Mouse (Mus musculus) limb, embryonic 10.5 days (tissue): ENCODE results near the gene Otud3. TPM values are rescaled to one million over a fixed set of nuclear protein-coding genes. Genes with fewer than 3 reads are reported as not detected.
"Not testable (repeated sequence)": the region's sequence is repeated elsewhere in the genome, so short reads cannot be mapped to it uniquely, and the experiment has no call there.

Experiments
- DNase-seq: peaks from one replicate; pipeline ENCODE4 v3.0.0-alpha.2; 2017; ENCODE audit warnings: low spot score
- H3K27ac ChIP-seq: fragments of 300-500 bp; sonication (generic); 2 replicates; pipeline ENCODE4 v1.5.1; 2016; ENCODE audit warnings: mild to moderate bottlenecking
- H3K27me3 ChIP-seq: fragments of 300-500 bp; sonication (generic); 2 replicates; pipeline ENCODE4 v1.6.1; 2016; ENCODE audit warnings: low read depth, mild to moderate bottlenecking; ENCODE audit not compliant: poor library complexity, severe bottlenecking
- H3K36me3 ChIP-seq: fragments of 300-500 bp; sonication (generic); 2 replicates; pipeline ENCODE4 v1.6.1; 2016; ENCODE audit warnings: mild to moderate bottlenecking, moderate library complexity
- H3K4me1 ChIP-seq: fragments of 300-500 bp; sonication (generic); 2 replicates; pipeline ENCODE4 v1.6.1; 2016
- H3K4me3 ChIP-seq: fragments of 300-500 bp; sonication (generic); 2 replicates; pipeline ENCODE4 v1.5.1; 2016; ENCODE audit warnings: mild to moderate bottlenecking, moderate library complexity
- H3K9me3 ChIP-seq: fragments of 300-500 bp; sonication (generic); replicated peaks from 2 replicates; pipeline ENCODE4 v1.6.1; 2016; ENCODE audit warnings: mild to moderate bottlenecking
- WGBS: fragments of 180-500 bp; shearing (Covaris S2); methylation state at CpG from one replicate; pipeline ENCODE4 v1.1.7; 2016; 5-methylcytosine and 5-hydroxymethylcytosine counted together
- polyA plus RNA-seq: library from polyadenylated mRNA; unstranded; fragments of >200 nt; fragmentation: Nextera tagmentation; extraction: Ambion mirVana; gene quantifications from 2 replicates; pipeline ENCODE4 v1.2.1, GENCODE M21; 2016

Gene Otud3
- polyA plus RNA-seq, 1 experiment from 2014 or later = 3.8 TPM

DNA sequence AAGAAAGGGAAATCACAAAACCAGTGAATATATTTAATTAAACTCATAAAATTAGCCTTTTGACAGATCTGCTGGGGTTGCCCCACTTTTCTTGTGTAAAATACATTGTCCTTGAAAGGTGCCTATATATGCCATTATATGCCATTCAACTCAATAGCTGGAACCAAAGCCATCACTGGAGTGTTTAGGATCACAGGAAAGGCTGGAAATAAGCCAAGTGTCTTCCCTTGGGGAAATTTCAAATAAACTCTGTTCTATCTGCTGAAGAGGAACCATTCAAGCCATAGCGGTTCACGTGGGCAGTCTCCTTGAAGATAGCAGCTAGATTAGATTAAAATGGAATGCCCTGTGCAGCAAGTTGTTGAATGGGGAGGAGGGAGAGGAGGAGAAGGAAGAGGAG is 11.8 kb upstream of the Otud3 start:
- no peaks in the 10 kb centered on the region for H3K9me3 ChIP-seq
- WGBS = 80% methylated on average over 2 of the region's 2 CpGs
- DNase-seq = no peak

DNA sequence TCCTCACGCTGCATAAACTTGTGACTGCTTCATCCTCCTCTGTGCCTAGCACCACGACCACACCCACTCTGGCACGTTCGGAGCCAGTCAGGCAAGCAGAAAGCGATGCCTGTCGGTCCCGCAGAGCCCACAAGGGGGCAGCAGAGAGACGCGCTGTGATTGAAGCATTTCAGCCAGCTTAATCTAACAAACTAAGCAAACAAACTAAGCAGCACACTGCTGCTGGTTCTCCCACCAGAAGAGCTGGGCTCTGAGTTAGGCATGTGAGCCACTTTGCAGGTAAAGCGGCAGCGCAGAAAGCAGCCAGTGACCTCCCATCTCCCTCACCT is 8.3 kb upstream of the Otud3 start:
- 5% methylated on average over 11 of the region's 11 CpGs for WGBS
- Histone ChIP-seq H3K9me3 (no peaks in the 10 kb centered on the region), H3K4me1 (peaks cover 7% of the 10 kb centered on the region), H3K27me3 (0 out of 2 replicates have a peak, but pooled peaks cover 6% of the 10 kb centered on the region), H3K27ac (no peak overlapping the region), H3K36me3 (no peaks in the 10 kb centered on the region), H3K4me3 (peak overlapping the region; percentile 37)
- DNase-seq = peak; percentile 98

More for the DNA sequence above, 11.8 kb upstream of the Otud3 start:
- 0 out of 2 replicates have a peak, but pooled peaks cover 6% of the 10 kb centered on the region for H3K27me3 ChIP-seq
- H3K27ac ChIP-seq = no peak overlapping the region
- H3K4me1 ChIP-seq = peaks cover 7% of the 10 kb centered on the region
- no peaks in the 10 kb centered on the region for H3K36me3 ChIP-seq
- no peak overlapping the region for H3K4me3 ChIP-seq

DNA sequence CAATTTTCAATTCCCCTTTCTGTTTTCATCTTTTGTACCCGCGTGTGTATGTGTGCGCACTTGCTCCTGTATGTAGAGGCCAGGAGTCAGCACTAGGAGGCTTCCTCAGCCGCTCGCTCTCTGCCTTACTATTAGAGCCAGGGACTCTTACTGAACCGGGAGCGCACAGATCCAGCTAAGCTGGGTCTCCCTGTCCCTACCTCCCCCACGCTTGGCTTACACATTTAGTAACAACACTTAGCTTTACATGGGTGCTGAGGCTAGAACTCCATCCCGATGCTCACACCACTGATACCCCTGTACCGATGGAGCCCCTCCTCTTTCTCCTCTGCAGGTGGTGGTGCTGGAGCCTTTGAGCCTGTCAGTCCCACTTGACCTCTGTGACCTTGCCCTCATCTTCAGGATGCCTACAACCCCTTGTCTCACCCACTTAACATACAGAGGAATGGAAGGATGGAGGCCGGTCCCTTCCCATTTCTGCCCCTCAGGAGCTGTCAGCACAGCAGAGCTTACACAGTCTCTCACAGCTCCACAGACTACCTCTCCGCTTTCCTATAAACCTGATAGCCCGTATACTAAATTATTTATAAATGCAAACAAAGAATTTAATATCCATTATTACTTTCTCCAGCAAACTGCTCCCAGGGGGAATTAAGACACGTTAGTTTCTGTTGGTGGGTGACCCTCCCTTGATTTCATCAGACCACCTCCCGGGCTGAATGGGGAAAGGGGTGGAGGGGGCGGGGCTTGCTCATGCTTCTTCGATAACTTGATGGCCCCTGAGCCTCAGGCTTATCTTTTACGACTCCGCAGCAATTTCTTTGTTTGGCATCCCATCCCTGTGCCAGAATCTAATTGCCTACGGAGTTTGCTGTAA is 7.7 kb upstream of the Otud3 start:
- Histone ChIP-seq H3K9me3 (no peaks in the 10 kb centered on the region), H3K27ac (no peak overlapping the region), H3K36me3 (no peaks in the 10 kb centered on the region), H3K4me1 (peaks cover 7% of the 10 kb centered on the region), H3K4me3 (peak overlapping the region; percentile 37), H3K27me3 (0 out of 2 replicates have a peak, but pooled peaks cover 6% of the 10 kb centered on the region)
- WGBS = 41% methylated on average over 20 of the region's 20 CpGs
- DNase-seq = no peak

DNA sequence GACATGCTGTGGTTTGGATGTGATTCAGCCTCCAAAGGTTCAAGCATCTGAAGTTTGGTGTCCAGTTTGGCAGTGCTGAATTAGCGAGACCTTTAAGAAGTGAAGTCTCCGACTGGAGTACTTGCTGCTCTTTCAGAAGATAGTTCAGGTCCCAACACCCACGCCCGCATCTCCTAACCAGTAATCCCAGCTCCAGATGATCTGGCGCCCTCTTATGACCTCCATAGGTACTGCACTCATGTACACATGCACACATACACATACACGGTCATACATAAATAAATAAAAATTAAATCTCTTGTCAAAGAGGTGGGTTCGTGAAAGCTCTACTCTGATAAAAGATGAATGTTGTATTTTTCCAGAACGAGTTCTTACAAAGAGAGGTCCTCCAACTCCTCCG is 3.5 kb upstream of the Otud3 start:
- WGBS = 86% methylated on average over 9 of the region's 9 CpGs
- no peaks in the 10 kb centered on the region for H3K36me3 ChIP-seq
- peaks cover 17% of the 10 kb centered on the region for H3K4me1 ChIP-seq
- H3K27me3 ChIP-seq = 0 out of 2 replicates have a peak, but pooled peaks cover 6% of the 10 kb centered on the region
- no peak overlapping the region for H3K4me3 ChIP-seq
- H3K9me3 ChIP-seq = no peaks in the 10 kb centered on the region
- no peak overlapping the region for H3K27ac ChIP-seq
- no peak for DNase-seq

DNA sequence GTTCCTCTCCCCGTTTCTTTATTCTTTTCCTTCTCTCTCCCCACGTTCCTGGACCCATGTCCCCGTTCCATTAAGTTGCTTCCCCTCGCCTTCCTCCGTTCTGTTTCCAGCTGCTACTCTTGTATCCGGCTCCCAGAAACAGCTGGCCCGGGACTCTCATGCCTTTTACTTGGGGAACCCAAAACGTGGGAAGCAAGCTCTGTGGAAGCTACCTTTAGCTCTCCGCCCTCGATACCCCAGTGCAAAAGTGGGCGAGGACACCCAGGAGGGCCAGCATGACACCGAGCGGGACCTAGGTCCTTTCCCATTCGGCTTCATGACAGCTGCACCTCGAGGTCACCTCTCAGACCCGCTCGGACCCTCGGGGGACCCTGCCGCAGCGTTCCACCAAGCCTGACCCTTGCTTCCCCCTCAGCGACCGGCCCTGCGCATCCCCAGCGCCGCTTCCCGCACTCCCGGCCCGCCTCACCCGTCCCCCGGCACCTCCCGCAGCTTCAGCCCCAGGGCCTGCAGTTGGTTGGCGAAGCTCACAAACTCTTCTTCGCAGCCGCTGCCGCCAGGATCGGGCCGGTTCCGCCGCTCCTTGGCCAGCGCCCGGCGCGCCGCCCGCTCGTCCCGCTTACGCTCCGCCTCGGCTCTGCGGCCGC is 481 bp downstream of the Otud3 start:
- H3K27me3 ChIP-seq = no peaks in the 10 kb centered on the region
- 4% methylated on average over 52 of the region's 52 CpGs for WGBS
- peak overlapping the region; percentile 86 for H3K4me3 ChIP-seq
- H3K4me1 ChIP-seq = peaks cover 13% of the 10 kb centered on the region
- peaks cover 23% of the 10 kb centered on the region for H3K36me3 ChIP-seq
- DNase-seq = peak; percentile 61
- no peaks in the 10 kb centered on the region for H3K9me3 ChIP-seq
- peak overlapping the region; percentile 84 for H3K27ac ChIP-seq

DNA sequence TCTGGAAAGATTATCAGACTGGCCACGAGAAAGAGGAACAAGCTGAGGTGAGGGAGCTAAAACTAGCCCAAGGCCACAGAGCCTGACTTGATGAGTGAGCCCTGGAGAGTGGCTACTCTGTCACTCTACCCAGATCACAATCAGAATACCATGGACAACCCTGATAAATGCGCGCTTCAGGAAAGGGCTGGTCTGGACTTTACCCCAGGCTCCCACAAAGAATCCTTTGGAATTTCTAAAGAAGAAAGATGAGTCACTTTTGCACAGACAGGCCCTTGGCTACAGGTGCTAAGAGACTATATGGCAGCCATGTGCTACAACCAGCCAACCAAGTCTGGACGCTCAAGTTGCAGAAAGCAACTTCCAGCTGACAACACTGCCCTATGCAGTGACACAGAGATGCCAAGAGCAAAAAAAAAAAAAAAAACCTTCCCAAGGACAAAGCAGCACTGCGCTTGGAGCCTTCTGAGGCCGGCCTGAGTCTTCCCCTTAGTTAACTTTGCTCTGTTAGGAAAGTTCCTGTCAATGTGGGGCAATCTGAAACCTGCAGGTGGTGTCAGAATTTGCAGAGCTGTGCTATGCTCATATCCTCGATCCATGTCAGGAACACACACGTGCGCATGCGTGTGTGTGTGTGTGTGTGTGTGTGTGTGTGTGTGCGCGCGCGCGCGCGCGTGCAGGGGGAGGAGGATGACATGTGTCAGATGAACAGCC is 8.0 kb downstream of the Otud3 start:
- Histone ChIP-seq H3K27ac (no peak overlapping the region), H3K4me3 (no peak overlapping the region), H3K9me3 (no peaks in the 10 kb centered on the region), H3K36me3 (peaks cover 92% of the 10 kb centered on the region), H3K27me3 (no peaks in the 10 kb centered on the region), H3K4me1 (0 out of 2 replicates have a peak, but pooled peaks cover 1% of the 10 kb centered on the region)
- no peak for DNase-seq
- 95% methylated on average over 18 of the region's 18 CpGs for WGBS

DNA sequence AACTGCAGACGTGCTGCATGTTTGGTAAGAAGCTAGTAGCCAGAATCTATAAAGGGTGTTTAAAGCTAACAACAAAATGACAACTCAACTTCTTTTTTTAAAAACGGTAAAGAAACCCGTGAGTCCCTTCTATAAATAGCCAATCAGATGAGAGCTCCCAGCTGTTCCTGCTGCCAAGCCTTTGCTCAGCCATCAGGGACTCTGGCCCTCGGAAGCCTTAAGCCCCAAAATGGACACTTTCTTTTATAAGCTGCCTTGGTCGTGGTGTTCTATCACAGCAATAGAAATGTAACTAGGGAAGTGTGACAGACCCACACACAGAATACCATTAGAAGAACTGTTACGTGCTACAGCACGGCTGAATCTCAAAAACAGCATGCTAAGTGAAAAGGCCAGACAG is 14.4 kb downstream of the Otud3 start:
- no peak overlapping the region for H3K4me3 ChIP-seq
- peaks cover 96% of the 10 kb centered on the region for H3K36me3 ChIP-seq
- H3K4me1 ChIP-seq = 0 out of 2 replicates have a peak, but pooled peaks cover 3% of the 10 kb centered on the region
- no peak for DNase-seq
- no peaks in the 10 kb centered on the region for H3K9me3 ChIP-seq
- 90% methylated on average over 7 of the region's 7 CpGs for WGBS
- no peak overlapping the region for H3K27ac ChIP-seq
- H3K27me3 ChIP-seq = no peaks in the 10 kb centered on the region

DNA sequence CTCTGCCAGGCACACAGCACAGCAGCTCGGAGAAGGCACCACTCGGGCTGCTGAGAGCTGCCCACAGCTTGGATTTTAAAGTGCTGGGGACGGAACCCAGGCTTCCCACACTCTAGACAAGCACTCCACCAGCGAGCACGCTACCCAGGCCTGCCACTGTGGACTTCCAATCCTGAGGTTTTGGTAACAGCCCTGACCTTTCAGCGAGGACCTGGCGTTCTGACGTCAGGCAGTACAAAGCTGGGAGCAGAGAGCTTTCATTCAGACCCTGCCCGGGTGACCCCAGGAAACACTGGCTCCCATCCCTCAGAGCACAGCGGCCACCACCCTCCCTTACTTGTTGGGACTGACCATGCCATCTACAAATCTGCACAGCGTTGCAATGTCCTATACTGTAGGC is 20.0 kb downstream of the Otud3 start:
- DNase-seq, H3K27me3 ChIP-seq, H3K9me3 ChIP-seq, H3K4me3 ChIP-seq, H3K27ac ChIP-seq: not testable (repeated sequence)
- 92% methylated on average over 11 of the region's 11 CpGs for WGBS
- H3K4me1 ChIP-seq = peaks cover 15% of the 10 kb centered on the region
- peaks cover 74% of the 10 kb centered on the region for H3K36me3 ChIP-seq

DNA sequence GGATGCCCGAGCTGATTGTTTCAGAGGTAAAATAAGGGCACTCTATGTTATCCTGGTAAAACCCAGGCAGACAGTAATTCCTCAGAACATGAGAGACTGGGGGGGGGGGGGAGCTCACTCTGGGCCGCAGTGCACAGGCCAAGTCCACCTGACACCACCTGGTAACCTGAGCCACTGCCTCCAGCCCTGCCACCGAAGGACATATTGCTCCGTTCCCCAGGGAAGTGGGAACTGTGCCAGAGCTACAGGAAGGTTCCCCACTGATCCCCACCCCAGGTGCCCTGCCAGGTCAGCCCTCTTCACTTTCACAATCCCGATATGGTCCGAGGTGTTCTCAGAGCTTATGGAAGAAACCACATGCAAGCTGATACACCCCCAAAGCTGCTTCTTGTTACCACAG is 21.1 kb downstream of the Otud3 start:
- Histone ChIP-seq H3K4me1 (peaks cover 15% of the 10 kb centered on the region), H3K36me3 (peaks cover 63% of the 10 kb centered on the region), H3K27me3 (no peaks in the 10 kb centered on the region), H3K27ac (0 out of 2 replicates have a peak overlapping the region, but pooled peaks have one; percentile 36), H3K9me3 (no peaks in the 10 kb centered on the region), H3K4me3 (no peak overlapping the region)
- no peak for DNase-seq
- WGBS = 80% methylated on average over 6 of the region's 6 CpGs

DNA sequence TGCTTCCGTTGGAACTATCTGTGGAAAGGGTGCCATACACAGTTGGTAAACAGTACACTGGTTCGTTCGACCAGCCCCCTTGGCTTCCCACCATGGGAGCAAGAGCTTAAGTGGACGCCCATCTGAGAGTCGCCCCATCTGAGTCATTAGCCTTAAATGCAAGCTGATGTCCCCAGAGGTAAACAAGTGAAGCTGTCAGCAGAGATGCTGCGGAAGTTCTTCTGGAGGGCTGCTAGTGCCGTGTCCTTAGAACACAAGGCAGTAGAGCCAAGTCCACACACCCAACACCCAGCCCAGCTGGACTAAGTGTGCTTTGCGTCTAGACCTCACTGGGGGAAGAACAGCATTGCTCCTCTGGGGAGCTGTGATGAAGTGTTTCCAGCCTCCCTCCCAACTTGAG is 24.1 kb downstream of the Otud3 start:
- no peak overlapping the region for H3K4me3 ChIP-seq
- H3K27ac ChIP-seq = no peak overlapping the region
- H3K27me3 ChIP-seq = no peaks in the 10 kb centered on the region
- H3K4me1 ChIP-seq = peaks cover 15% of the 10 kb centered on the region
- 76% methylated on average over 8 of the region's 8 CpGs for WGBS
- H3K9me3 ChIP-seq = no peaks in the 10 kb centered on the region
- DNase-seq = no peak
- peaks cover 34% of the 10 kb centered on the region for H3K36me3 ChIP-seq

DNA sequence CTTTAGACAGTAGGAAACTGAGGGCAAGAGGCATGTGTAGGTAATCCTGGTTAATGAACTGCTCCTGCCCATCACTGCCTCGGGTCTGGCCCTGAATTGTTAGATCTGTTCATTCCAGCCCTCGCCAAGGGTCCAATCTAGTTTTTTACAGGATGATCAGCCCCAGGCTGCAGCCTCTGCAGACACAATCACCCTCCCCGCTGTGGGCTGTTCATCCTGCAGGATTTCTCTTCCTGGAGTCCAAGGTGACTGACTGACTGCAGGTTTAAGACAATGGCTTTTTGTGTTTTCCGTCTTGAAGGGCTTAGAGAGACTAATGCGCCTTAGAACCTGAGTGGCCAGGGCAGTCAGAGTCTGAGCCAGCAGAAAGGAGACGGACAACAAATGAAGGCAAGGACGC is 24.6 kb downstream of the Otud3 start:
- WGBS = 78% methylated on average over 7 of the region's 7 CpGs
- no peak for DNase-seq
- peaks cover 15% of the 10 kb centered on the region for H3K4me1 ChIP-seq
- H3K9me3 ChIP-seq = no peaks in the 10 kb centered on the region
- no peak overlapping the region for H3K27ac ChIP-seq
- H3K27me3 ChIP-seq = no peaks in the 10 kb centered on the region
- peaks cover 29% of the 10 kb centered on the region for H3K36me3 ChIP-seq
- H3K4me3 ChIP-seq = no peak overlapping the region

DNA sequence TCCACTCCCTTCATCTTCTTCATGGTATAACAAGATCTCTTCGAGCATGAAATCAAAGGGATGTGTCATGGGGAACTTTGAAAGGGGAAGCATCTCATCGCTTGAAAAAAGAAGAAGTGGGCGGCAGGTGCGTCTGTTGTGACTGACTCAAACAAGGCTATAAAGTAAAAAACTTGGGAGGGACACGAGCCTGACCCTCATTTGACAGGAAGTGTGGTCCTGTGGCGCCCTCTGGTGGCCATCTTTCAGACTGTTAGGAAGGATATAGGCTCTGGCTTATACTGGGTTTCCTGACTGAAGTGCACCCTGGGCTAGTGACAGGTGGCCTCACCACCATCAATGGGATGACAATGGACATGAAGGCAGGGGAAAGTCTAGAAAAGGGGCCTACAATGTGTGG is 29.5 kb downstream of the Otud3 start:
- peaks cover 18% of the 10 kb centered on the region for H3K27me3 ChIP-seq
- no peaks in the 10 kb centered on the region for H3K36me3 ChIP-seq
- H3K4me3 ChIP-seq = no peak overlapping the region
- no peaks in the 10 kb centered on the region for H3K9me3 ChIP-seq
- peak; percentile 92 for DNase-seq
- H3K4me1 ChIP-seq = peaks cover 20% of the 10 kb centered on the region
- 21% methylated on average over 6 of the region's 6 CpGs for WGBS
- H3K27ac ChIP-seq = no peak overlapping the region

DNA sequence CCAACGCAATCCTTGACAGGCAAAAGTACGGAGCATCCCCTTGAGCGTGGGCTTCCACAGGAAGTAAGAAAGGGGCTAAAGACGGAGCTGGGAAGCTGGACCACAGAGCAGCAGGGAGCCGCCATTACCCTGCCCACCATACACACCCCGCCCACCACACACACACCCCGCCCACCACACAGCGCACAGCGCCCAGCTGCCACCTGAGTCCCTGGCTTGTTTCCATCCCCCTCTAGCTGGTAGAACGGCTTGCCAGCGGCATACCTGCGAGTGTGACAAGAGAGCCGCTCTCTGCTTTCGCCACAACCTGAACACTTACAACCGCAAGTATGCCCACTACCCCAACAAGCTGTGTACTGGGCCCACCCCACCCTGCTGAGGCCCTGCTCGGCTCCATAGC is 31.6 kb downstream of the Otud3 start:
- H3K27me3 ChIP-seq = peaks cover 18% of the 10 kb centered on the region
- H3K4me1 ChIP-seq = peaks cover 34% of the 10 kb centered on the region
- no peaks in the 10 kb centered on the region for H3K9me3 ChIP-seq
- peak overlapping the region; percentile 61; the same call in 1 of the 2 replicates for H3K27ac ChIP-seq
- DNase-seq = peak; percentile 62
- H3K4me3 ChIP-seq = peak overlapping the region; percentile 23
- WGBS = 15% methylated on average over 16 of the region's 16 CpGs
- no peaks in the 10 kb centered on the region for H3K36me3 ChIP-seq
